Mouse (Mus musculus) naive thymus-derived CD4-positive, alpha-beta T cell, adult 5 months (primary cell): ENCODE measurements around the gene Olfr1338. TPM values are rescaled to one million over a fixed set of nuclear protein-coding genes. Genes with fewer than 3 reads are reported as not detected.

Source experiments
- polyA plus RNA-seq: library from polyadenylated mRNA; unstranded; fragments of 100-300 nt; shearing (Covaris generic); gene quantifications from one replicate; pipeline ENCODE4 v1.2.1, GENCODE M21; 2017

Olfr1338 gene
- not detected for polyA plus RNA-seq

GRCm38 (mm10) chr4:118758637-118759036 is at the start of gene Olfr1338:
TSS of gene Olfr1338 (minus strand) at chr4:118758737.

GRCm38 (mm10) chr4:118782486-118782885 is 23.9 kb upstream of the Olfr1338 start, which contains the start of gene Olfr1337:
TSS of gene Olfr1337 (minus strand) at chr4:118782586.

GRCm38 (mm10) chr4:118731875-118732274 is 26.7 kb downstream of the Olfr1338 start, which contains the start of gene Olfr1339:
TSS of gene Olfr1339 (plus strand) at chr4:118732175.

GRCm38 (mm10) chr4:118719838-118720237 is 38.7 kb downstream of the Olfr1338 start, which contains the start of gene Olfr1340:
TSS of gene Olfr1340 (plus strand) at chr4:118720138.

GRCm38 (mm10) chr4:118703223-118703622 is 55.3 kb downstream of the Olfr1338 start, which contains the start of gene Olfr1341:
TSS of gene Olfr1341 (plus strand) at chr4:118703523.

Other genes starting within 250 kb of the Olfr1338 start
- gene 2610528J11Rik, start 231.7 kb downstream of the Olfr1338 start, polyA plus RNA-seq = not detected
- gene Tmem125, start 214.7 kb downstream of the Olfr1338 start, polyA plus RNA-seq = not detected
- not detected for gene Cfap57, start 138.0 kb downstream of the Olfr1338 start, polyA plus RNA-seq
- 125 TPM for gene Ebna1bp2, start 137.9 kb downstream of the Olfr1338 start, polyA plus RNA-seq
- gene Olfr62, start 99.8 kb downstream of the Olfr1338 start, polyA plus RNA-seq = not detected
- not detected for gene Olfr1342, start 66.0 kb downstream of the Olfr1338 start, polyA plus RNA-seq
- 0.12 TPM for gene Olfr1341, start 55.2 kb downstream of the Olfr1338 start, polyA plus RNA-seq
- gene Olfr1340, start 38.6 kb downstream of the Olfr1338 start, polyA plus RNA-seq = not detected
- gene Olfr1339, start 26.6 kb downstream of the Olfr1338 start, polyA plus RNA-seq = not detected
- not detected for gene Olfr1337, start 23.8 kb upstream of the Olfr1338 start, polyA plus RNA-seq
- not detected for gene Olfr1335, start 51.2 kb upstream of the Olfr1338 start, polyA plus RNA-seq
- not detected for gene Olfr1333, start 77.5 kb upstream of the Olfr1338 start, polyA plus RNA-seq
- not detected for gene Olfr1331, start 105.9 kb upstream of the Olfr1338 start, polyA plus RNA-seq
- 0.06 TPM for gene Olfr1330, start 129.9 kb upstream of the Olfr1338 start, polyA plus RNA-seq
- not detected for gene Olfr1329, start 158.7 kb upstream of the Olfr1338 start, polyA plus RNA-seq
- gene Olfr1328, start 179.9 kb upstream of the Olfr1338 start, polyA plus RNA-seq = not detected
- gene Lao1, start 202.8 kb upstream of the Olfr1338 start, polyA plus RNA-seq = not detected